Mouse (Mus musculus): ENCODE results near the gene Aaed1. TPM values are rescaled to one million over a fixed set of nuclear protein-coding genes. Genes with fewer than 3 reads are reported as not detected.

Aaed1 gene
- polyA plus RNA-seq (2012): 0.14 and 0.38 TPM in 2 replicates

DNA sequence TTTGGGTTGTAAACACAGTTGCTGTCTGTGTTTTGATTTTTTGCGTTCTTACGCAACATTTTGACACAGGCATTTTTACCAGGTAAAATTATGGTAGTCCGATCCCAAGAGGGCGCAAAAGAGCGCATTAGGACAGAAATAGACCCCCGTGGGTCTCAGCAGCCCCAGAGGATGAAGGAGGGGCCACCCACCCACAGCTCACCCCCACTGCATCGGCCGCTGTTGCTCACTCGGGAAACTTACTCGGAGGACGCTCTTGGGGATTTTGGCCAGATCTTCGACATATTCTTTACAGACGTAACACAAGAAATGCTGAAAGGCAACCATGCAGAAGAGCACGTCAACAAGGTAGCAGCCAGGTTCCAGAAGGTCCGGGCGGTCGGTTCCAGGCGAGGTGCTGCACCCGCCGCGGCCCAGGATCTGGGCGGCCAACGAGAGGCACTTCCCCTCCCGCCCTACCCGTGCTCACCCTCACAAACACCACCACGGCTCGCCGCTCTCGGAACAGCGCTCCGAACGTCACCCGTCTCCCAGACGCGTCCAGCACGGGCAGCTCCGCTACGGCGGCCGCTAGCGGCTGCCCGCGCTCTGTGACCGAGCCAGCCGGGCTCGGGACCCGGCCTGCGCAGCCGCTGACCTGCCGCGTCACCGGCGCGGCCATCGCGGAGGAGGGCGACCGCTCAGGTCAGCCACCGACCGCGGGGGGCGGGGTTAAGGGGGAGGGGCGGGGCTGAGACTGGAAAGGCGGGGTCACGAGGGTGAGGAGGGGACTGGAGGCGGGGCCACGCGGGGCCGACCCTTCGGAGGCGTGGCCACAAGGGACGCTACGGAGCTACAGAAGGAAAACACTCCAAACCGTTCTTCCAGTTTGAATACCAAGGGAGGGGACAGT lies at the start of gene Aaed1:
Gene Aaed1, minus strand, starts transcription at position 687 of the 892 bp plus-strand sequence.
- H3K27me3 ChIP-seq (ENCODE audit: control insufficient read depth): no peaks in the 10 kb centered on the region
- H3K4me3 ChIP-seq (replicated peaks): peak within 1 kb of the TSS; percentile 82
- peaks cover 27% of the 10 kb centered on the region for H3K4me1 ChIP-seq (ENCODE audit: control insufficient read depth)
- peaks cover 7% of the 10 kb centered on the region for H3K36me3 ChIP-seq (ENCODE audit: control insufficient read depth)
- no peaks in the 10 kb centered on the region for H3K9me3 ChIP-seq (ENCODE audit: control insufficient read depth, low read length)
- TF ChIP-seq GATA1 (IDR thresholded peaks at IDR 0.05; ENCODE audit: low read length) (no peak), TAL1 (IDR thresholded peaks at IDR 0.05; ENCODE audit: low read length) (no peak)

DNA sequence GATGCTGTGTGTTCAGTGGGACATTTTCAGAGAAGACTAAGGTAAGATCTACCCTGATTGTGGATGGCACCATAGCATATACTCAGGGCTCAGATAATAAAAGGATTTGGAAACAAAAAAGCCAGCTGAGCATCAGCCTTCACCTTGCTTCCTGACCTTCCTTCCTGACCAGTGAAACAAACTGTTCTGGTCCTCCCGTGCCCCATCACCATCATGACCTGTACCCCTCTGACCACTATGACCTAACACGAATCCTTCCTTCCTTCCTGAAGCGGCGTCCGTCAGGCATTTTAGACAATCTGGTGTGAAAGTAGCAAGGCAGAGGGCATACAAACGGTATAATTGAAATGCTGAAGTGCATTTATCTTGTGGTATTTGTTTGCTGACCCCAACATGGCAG lies 49.6 kb upstream of the Aaed1 start:
- H3K4me1 ChIP-seq (ENCODE audit: control insufficient read depth): peaks cover 16% of the 10 kb centered on the region
- no peaks in the 10 kb centered on the region for H3K9me3 ChIP-seq (ENCODE audit: control insufficient read depth, low read length)
- H3K4me3 ChIP-seq (replicated peaks): no peak overlapping the region
- H3K27me3 ChIP-seq (ENCODE audit: control insufficient read depth): no peaks in the 10 kb centered on the region
- TF ChIP-seq GATA1 (IDR thresholded peaks at IDR 0.05; ENCODE audit: low read length): no peak
- TF ChIP-seq TAL1 (IDR thresholded peaks at IDR 0.05; ENCODE audit: low read length): no peak
- H3K36me3 ChIP-seq (ENCODE audit: control insufficient read depth): peaks cover 7% of the 10 kb centered on the region

GRCm38 (mm10) chr13:64361020-64361419 lies 48.5 kb upstream of the Aaed1 start:
- Histone ChIP-seq H3K36me3 (ENCODE audit: control insufficient read depth) (peaks cover 2% of the 10 kb centered on the region), H3K9me3 (ENCODE audit: control insufficient read depth, low read length) (no peaks in the 10 kb centered on the region), H3K27me3 (ENCODE audit: control insufficient read depth) (no peaks in the 10 kb centered on the region), H3K4me3 (replicated peaks) (no peak overlapping the region), H3K4me1 (ENCODE audit: control insufficient read depth) (peaks cover 15% of the 10 kb centered on the region)
- TF ChIP-seq GATA1 (IDR thresholded peaks at IDR 0.05; ENCODE audit: low read length): no peak
- TF ChIP-seq TAL1 (IDR thresholded peaks at IDR 0.05; ENCODE audit: low read length): no peak

DNA sequence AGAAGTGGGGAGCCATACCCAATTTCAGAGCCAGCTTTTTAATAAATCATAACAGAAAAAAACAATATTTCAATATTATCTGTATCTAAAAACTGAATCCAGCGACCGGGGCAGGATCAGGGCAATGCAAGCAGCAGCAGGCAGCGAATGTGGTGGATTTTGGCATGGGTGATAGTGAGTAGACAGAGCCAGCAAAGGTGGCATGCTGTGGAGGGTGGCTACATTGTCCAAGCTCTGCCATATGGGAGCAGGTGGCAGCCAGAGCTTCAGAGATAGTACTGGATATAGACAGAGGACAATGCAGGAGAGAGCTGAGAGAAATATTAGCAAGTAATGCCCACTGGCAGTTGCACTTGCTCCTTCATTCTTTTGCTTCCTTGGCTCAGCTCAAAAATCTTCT lies 47.2 kb upstream of the Aaed1 start:
- H3K4me1 ChIP-seq (ENCODE audit: control insufficient read depth): peaks cover 8% of the 10 kb centered on the region
- peaks cover 2% of the 10 kb centered on the region for H3K36me3 ChIP-seq (ENCODE audit: control insufficient read depth)
- H3K27me3 ChIP-seq (ENCODE audit: control insufficient read depth): no peaks in the 10 kb centered on the region
- no peak for TF ChIP-seq TAL1 (IDR thresholded peaks at IDR 0.05; ENCODE audit: low read length)
- TF ChIP-seq GATA1 (IDR thresholded peaks at IDR 0.05; ENCODE audit: low read length): no peak
- H3K4me3 ChIP-seq (replicated peaks): no peak overlapping the region
- no peaks in the 10 kb centered on the region for H3K9me3 ChIP-seq (ENCODE audit: control insufficient read depth, low read length)

GRCm38 (mm10) chr13:64358476-64358875 lies 46.0 kb upstream of the Aaed1 start:
- H3K36me3 ChIP-seq (ENCODE audit: control insufficient read depth): no peaks in the 10 kb centered on the region
- TF ChIP-seq GATA1 (IDR thresholded peaks at IDR 0.05; ENCODE audit: low read length) (no peak), TAL1 (IDR thresholded peaks at IDR 0.05; ENCODE audit: low read length) (no peak)
- H3K9me3 ChIP-seq (ENCODE audit: control insufficient read depth, low read length): no peaks in the 10 kb centered on the region
- H3K27me3 ChIP-seq (ENCODE audit: control insufficient read depth): no peaks in the 10 kb centered on the region
- H3K4me3 ChIP-seq (replicated peaks): no peak overlapping the region
- peaks cover 8% of the 10 kb centered on the region for H3K4me1 ChIP-seq (ENCODE audit: control insufficient read depth)

DNA sequence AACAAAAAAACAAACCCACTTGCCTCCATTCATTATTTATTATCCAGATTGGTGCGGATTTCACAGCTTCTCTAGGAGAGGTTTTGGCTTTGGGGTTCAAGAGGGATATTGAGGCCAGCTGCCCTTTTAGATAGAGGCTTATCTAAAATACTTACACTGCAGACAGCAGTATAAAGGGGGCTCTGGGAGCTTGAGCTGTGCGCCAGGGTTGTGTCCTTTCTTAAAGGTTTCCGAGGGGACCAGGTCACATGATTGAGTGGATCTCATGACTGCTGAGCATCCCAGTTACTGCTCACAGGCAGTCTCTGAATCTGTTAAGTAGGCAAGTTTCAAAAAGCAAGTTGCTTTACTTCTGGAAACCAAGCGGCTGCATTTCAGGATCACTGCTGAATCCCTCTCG lies 44.9 kb upstream of the Aaed1 start:
- H3K36me3 ChIP-seq (ENCODE audit: control insufficient read depth): no peaks in the 10 kb centered on the region
- TF ChIP-seq TAL1 (IDR thresholded peaks at IDR 0.05; ENCODE audit: low read length): no peak
- TF ChIP-seq GATA1 (IDR thresholded peaks at IDR 0.05; ENCODE audit: low read length): no peak

DNA sequence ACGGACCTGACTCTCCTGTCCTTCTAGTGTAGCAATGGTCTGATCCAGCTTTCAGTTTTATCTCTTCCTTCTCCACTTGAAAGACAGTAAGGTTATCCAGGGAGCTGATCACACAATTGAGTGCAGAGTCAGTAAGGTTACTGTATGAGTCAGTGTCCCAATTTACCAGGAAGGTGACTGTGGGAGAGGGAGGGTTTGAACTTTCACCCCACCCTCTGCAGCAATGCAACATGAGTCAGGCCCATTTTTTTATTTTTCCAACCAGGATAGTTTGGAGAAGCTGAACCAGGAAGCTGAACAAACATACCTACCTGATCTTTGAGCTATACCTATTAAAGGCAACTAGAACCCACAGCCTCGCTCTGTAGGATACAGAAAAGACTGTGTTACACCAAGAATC lies 37.0 kb upstream of the Aaed1 start:
- Histone ChIP-seq H3K4me1 (ENCODE audit: control insufficient read depth) (peaks cover 1% of the 10 kb centered on the region; the same call in 1 of the 2 replicates), H3K9me3 (ENCODE audit: control insufficient read depth, low read length) (no peaks in the 10 kb centered on the region), H3K36me3 (ENCODE audit: control insufficient read depth) (no peaks in the 10 kb centered on the region), H3K4me3 (replicated peaks) (no peak overlapping the region), H3K27me3 (ENCODE audit: control insufficient read depth) (no peaks in the 10 kb centered on the region; the same call in 1 of the 2 replicates)
- no peak for TF ChIP-seq TAL1 (IDR thresholded peaks at IDR 0.05; ENCODE audit: low read length)
- TF ChIP-seq GATA1 (IDR thresholded peaks at IDR 0.05; ENCODE audit: low read length): no peak

More for the DNA sequence above, 44.9 kb upstream of the Aaed1 start:
- Histone ChIP-seq H3K9me3 (ENCODE audit: control insufficient read depth, low read length) (no peaks in the 10 kb centered on the region), H3K27me3 (ENCODE audit: control insufficient read depth) (no peaks in the 10 kb centered on the region; the same call in 1 of the 2 replicates), H3K4me1 (ENCODE audit: control insufficient read depth) (peaks cover 8% of the 10 kb centered on the region), H3K4me3 (replicated peaks) (no peak overlapping the region)

DNA sequence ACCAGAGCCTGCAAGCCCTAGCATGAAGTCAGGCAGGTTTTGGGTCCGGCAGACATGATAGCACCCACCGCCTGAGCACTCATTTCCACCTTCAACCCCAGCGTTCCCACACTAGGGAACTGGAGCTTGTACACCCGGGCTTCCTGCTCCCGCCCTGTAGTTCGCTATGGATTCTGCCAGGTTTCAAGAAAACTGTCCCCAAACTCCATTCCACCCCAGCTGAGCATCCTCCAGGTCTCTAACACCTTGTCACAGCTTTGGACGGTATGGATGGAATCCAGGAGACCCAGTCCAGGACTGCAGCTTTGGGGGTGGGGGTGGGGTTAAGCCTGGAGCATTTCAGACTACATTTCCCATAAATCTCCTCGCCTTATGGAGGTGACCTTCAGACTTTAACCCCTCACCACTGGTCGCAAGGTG lies 31.6 kb upstream of the Aaed1 start:
- Histone ChIP-seq H3K36me3 (ENCODE audit: control insufficient read depth) (no peaks in the 10 kb centered on the region), H3K4me3 (replicated peaks) (peak overlapping the region; percentile 63), H3K27me3 (ENCODE audit: control insufficient read depth) (no peaks in the 10 kb centered on the region), H3K9me3 (ENCODE audit: control insufficient read depth, low read length) (no peaks in the 10 kb centered on the region), H3K4me1 (ENCODE audit: control insufficient read depth) (peaks cover 14% of the 10 kb centered on the region)
- TF ChIP-seq TAL1 (IDR thresholded peaks at IDR 0.05; ENCODE audit: low read length): no peak
- no peak for TF ChIP-seq GATA1 (IDR thresholded peaks at IDR 0.05; ENCODE audit: low read length)

- H3K27me3 ChIP-seq (ENCODE audit: control insufficient read depth): no peaks in the 10 kb centered on the region
- TF ChIP-seq GATA1 (IDR thresholded peaks at IDR 0.05; ENCODE audit: low read length) (no peak), TAL1 (IDR thresholded peaks at IDR 0.05; ENCODE audit: low read length) (no peak)
- no peaks in the 10 kb centered on the region for H3K9me3 ChIP-seq (ENCODE audit: control insufficient read depth, low read length)
- peaks cover 14% of the 10 kb centered on the region for H3K4me1 ChIP-seq (ENCODE audit: control insufficient read depth)
- H3K4me3 ChIP-seq (replicated peaks): peak overlapping the region; percentile 63
- no peaks in the 10 kb centered on the region for H3K36me3 ChIP-seq (ENCODE audit: control insufficient read depth)
Observed at GRCm38 (mm10) chr13:64343598-64343997, 31.1 kb upstream of the Aaed1 start.
